Mouse (Mus musculus): ENCODE data around the gene Stt3b. TPM values are rescaled to one million over a fixed set of nuclear protein-coding genes. Genes with fewer than 3 reads are reported as not detected.

Stt3b gene
- total RNA-seq (2021): 10 to 100 TPM; 56.6 to 61.0 TPM
- long read RNA-seq, experiment 1, full-length matches to known transcripts: 55 of 69 reads
- long read RNA-seq, experiment 1, partial matches to known transcripts: 6 of 69 reads
- long read RNA-seq, experiment 1, other reads (novel, unspliced or antisense): 8 of 69 reads
- long read RNA-seq, experiment 2, full-length matches to known transcripts: 67 of 77 reads
- long read RNA-seq, experiment 2, partial matches to known transcripts: 5 of 77 reads
- long read RNA-seq, experiment 2, other reads (novel, unspliced or antisense): 5 of 77 reads

DNA sequence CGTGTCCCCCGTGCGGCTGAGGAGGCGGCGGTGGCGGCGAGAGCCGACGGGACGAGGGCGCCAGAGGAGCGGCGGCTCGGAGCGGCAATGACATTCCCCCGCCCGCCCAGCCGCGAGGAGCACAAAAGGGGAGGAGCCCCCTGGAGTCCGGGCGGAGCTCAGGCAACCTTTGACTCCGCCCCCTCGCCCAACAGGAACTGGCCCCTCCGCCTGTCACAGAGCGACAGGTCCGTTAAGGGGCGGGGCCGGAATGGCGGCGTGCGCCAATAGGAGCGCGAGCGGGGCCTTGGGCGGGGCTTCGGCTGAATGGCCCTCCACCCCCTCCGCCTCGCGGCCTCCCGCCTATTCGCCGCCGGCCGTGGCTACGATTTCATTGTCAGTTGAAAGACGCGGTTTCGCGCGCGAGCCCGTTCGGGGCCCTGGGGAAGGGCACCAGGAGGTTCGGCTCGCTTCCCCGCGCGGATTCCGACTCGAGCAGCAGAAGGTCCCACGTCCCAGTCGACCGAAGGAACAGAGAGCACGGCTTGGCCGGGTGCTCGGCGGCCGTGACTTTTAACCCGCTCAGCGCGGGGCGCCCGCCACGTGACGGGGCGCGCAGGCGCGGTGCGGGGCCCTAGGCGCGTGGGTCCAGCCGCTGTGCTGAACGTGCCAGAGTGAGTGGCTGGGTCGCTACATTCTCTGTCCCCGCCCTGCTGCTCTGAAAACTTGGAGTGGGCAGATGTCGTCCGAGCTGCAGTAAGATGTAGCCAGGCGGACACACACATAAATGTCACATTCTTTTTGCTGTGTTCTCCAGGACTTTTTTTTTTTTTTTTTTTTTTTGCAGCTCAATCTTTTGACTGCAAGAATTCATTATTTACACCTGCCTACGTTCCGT lies at the start of gene Stt3b:
TSS of gene Stt3b (minus strand) at position 76 of the 877 bp plus-strand sequence.
- peak; percentile 100 for DNase-seq
- intact Hi-C loops (cut with DNase I; ENCODE audit: low total_unique reads): no loop called here

DNA sequence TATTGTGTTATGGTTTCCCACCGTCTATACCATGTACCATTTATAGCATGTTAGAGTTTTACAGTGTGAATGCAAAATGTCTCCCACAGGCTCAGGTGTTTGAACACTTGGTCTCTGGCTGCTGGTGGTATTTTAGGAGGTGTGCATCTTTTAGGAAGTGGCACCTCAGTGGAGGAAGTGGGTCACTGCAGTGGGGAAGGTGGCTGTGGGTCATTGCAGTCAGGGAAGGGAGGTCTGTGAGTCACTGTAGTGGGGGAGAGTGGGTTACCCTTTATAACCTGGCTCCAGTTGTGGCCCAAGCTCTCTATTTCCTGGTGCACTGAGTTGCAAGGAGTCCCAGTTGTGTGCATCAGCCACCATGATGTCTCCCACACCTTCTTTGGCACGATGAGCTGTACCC lies 48.2 kb upstream of the Stt3b start:
- no peak for DNase-seq
- intact Hi-C loops (cut with DNase I; ENCODE audit: low total_unique reads): no loop called here

DNA sequence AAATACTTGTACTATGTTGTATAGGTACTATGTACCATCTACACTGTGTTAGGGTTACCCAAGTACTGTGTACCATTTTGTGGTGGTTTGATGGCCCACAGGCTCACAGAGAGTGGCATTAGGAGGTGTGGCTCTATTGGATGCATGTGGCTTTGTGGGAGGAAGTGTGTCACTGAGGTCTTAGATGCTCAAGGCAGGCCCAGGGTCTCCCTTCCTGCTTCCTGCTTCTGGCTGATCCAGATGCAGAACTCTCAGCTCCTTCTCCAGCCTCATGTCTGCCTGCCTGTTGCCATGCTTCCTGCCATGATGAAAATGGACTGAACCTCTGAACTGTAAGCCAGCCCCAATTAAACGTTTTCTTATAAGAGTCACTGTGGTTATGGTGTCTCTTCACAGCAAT lies 47.8 kb upstream of the Stt3b start:
- intact Hi-C loops (cut with DNase I; ENCODE audit: low total_unique reads): no loop called here
- DNase-seq: no peak

DNA sequence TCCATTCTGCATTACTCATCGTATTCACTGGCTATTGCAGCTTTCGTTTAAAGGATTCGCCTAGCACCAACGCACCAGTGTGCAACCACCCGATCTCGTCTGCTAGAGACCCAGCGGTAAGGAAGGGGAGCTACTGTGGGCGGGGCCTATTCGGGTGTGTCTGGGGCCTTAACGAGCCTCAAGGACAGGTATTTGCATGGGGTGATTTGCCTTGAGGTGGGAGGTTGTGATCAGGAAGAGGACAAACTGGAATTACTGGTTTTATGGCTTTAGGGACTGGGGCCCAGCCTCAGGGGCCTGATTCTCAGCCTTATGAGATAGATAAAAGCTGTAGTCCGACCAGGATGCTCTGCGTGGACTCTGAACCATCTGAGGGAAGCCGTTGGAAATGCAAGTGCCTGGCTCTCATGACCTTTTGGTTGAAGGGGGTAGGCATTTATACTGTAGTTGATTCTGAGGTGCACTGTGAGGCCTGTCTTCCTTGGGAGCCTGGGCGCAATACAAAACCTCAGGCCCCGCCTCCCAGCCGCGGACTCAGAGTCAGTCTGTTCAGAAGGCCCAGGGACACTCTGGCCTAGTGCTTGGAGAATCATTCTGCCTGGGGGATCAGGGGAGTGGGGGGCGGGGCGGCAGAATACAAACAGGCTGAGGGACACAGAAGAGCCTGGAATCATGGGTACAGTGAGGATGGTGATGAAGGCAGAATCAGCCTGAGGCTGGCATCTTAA lies 46.7 kb upstream of the Stt3b start:
- DNase-seq: no peak
- intact Hi-C loops (cut with DNase I; ENCODE audit: low total_unique reads): no loop called here

DNA sequence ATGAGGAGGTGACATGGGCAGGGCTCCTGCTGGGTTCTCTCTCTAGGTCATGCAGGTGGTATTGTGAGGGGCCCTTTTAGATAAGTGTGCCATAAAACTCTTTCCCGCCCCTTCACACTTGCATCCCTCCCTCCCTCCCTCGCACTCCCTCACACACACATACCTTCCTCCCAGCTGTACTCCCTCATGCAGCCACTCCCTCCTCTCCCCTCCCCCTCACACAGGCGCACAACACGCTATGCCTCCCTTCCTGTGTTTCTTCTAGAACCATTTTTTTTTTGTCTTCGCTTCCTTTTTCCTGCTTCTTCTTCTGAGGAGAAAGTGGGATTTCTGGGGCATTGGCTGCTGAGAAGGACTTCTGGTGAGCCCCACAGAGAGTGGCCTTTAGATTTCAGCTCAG lies 45.8 kb upstream of the Stt3b start:
- intact Hi-C loops (cut with DNase I; ENCODE audit: low total_unique reads): no loop called here

DNA sequence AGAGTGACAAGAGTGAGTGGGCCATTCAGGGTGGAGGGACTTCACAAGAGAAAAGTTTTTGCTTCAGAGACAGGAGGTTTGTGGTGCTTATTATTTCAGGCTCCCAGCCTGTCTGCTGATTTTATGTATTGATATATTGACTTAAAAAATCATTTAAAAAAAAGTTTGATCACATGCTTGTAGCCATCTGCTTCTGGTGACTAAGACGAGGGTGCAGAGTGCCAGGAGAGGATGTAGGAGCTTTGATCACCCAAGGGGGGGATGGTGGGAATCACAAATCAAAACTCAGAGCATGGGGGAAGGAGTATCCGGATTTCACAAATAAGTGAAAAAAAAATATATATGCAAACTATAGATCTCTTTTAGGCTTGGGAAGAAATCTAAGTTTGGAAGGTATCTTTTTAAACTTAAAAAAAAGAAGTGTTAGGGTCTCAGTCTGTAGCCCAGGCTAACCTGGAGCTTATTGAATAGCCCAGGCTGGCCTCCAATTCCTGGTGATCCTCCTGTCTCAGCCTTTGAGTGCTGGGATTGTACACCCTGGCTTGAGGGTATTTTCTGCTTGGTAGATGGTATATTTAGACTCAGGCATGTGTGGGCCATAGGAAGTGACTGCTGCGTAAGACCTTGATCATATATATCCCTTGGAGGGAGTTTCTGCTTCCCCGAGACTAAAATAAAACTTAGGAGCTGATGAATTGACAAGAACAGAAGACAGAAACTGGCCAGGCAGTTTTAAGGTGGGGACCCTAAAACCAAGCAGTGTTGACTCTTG lies 39.7 kb upstream of the Stt3b start:
- no peak for DNase-seq
- intact Hi-C loops (cut with DNase I; ENCODE audit: low total_unique reads): no loop called here

More for the DNA sequence above, 45.8 kb upstream of the Stt3b start:
- no peak for DNase-seq

DNA sequence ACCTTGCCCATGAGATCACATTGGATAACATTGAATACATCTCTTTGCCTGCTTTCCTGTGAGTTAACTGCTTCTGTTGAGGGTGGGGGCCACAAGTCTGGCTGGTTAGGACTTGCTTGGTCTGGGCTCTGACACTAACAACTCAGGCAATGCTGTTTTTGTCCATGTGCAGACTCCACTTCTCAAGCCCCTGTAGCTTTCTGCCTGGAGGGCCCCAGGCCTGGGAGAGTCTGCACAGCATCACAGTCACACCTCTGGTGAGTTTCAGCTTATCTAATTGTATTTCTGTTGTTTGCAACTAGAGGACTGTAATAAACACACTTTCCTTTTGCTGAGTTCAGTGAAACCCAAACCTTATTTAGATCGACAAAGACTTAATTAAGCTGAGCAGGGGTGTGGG lies 38.9 kb upstream of the Stt3b start:
- intact Hi-C loops (cut with DNase I; ENCODE audit: low total_unique reads): no loop called here
- DNase-seq: no peak

DNA sequence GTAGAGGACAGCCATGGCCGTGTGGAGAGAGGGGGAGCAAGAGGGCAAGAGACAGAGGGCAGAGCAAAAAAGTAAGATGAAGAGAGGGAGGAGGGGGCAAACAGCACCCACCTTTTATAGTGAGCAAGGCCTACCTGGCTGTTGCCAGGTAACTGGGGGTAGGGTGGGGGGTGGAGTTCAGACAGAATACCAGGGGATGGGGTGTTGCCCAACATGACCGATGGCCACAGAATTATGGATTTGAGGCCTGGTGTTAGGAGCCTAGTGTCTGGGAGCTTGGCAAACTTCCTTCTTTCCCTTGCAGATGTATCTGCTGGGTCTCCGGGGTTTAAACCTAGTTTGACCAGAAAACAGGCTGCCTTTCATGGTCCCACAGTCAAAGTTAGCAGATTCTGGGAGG lies 34.7 kb upstream of the Stt3b start:
- intact Hi-C loops (cut with DNase I; ENCODE audit: low total_unique reads): no loop called here
- no peak for DNase-seq

DNA sequence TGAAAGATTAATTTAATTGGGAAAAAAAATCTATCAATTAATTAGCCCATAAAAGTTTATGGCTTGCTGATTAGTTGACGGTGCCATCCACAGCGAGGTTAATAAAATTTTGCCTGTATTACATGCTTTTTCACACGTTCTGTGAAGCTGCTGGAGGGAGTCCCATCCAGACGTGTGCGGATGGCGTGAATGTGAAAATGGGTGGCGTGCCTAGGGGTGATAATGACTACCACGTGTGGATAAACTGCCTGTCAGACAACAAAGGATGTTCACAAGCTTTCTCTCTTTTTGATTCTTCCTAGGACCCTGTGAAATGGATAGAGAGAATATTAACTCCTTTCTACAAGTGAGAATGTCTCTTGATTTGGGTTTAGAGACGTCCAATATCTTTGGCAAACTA lies 31.4 kb upstream of the Stt3b start:
- DNase-seq: no peak
- intact Hi-C loops (cut with DNase I; ENCODE audit: low total_unique reads): no loop called here

DNA sequence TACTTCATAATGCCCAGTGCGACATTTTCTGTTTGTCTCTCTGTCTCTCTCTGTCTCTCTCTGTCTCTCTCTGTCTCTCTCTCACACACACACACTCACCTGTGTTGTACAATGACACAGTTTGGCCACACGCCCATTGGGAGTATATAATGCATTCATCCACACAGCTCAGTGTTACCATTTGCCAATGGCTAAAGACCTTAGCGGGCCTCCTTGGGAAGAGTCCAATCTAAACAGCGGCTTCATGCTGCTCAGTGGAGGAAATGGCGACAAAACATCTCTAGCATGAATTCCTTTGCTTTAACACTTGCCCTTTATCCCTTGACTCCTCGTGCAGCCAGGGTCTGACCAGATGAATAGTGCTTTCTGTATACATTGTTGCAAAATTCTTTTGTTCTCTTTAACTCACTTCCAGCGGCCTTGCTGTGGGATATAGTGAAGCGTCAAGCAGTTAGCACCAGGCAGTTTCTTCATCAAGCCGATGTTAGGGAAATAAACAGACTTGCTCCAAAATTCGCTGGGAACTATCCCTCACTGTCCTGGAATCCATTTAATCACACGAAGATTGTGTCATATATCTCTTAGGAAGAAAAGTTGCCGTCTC lies 30.1 kb upstream of the Stt3b start:
- no peak for DNase-seq

DNA sequence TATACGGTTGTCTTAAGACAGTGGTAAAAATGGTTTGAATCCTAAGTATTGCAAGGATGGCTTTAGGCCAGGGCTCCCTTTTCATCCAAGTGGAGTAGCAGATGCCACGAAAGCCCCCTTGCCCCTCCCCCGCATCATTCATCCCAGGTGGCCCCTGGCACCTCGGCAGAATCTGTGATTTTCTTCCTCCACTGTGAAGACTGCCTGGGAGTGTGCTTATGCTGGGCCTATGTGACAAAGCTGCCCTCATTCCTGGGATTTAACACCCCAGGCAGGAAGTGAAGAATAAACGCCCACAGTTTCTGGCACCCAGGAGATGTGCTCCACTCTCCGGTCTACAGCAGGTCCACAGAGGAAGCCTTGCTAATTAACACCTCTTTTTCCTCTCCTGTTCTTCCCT lies 28.6 kb upstream of the Stt3b start:
- intact Hi-C loops (cut with DNase I; ENCODE audit: low total_unique reads): no loop called here
- DNase-seq: no peak

More for the DNA sequence above, 30.1 kb upstream of the Stt3b start:
- intact Hi-C loops (cut with DNase I; ENCODE audit: low total_unique reads): no loop called here

DNA sequence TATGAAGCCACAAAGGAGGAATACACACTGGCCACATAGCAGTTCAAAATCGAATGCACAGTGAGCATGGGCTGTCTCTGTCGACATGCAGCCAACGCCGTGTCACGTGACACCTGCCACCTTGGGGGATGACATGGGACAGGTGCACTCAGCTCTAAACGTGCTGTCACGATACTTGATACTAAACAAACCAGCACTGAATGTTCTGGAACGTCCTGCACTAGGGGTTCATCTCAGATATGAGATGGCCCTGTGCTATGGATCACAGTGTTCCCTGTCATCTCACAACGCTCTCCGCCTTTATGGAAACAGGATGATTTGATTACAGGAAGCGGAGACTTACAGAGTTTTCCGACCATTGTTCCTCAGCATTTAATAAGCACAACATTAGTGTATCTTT lies 22.8 kb upstream of the Stt3b start:
- intact Hi-C loops (cut with DNase I; ENCODE audit: low total_unique reads): no loop called here
- DNase-seq: peak; percentile 18

DNA sequence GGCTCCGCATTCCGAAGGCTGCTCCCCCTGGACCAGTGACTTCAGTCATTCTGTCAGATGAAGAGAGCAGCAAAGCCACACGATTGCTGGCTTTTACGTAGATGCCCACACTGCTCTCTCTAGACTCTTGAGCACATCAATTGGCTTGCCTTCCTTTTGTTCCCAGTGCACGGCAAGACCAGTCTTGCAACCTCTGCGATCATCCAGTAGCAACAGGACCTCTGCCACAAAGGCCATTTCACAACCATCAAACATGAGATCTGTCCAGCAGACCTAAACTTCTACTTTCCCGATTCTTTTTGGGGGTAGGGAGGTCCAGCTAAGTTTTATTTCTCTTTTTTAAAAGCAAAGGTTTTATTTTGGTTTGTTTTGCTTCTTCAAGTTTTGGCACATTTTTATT lies 22.1 kb upstream of the Stt3b start:
- intact Hi-C loops (cut with DNase I; ENCODE audit: low total_unique reads): no loop called here
- DNase-seq: no peak

DNA sequence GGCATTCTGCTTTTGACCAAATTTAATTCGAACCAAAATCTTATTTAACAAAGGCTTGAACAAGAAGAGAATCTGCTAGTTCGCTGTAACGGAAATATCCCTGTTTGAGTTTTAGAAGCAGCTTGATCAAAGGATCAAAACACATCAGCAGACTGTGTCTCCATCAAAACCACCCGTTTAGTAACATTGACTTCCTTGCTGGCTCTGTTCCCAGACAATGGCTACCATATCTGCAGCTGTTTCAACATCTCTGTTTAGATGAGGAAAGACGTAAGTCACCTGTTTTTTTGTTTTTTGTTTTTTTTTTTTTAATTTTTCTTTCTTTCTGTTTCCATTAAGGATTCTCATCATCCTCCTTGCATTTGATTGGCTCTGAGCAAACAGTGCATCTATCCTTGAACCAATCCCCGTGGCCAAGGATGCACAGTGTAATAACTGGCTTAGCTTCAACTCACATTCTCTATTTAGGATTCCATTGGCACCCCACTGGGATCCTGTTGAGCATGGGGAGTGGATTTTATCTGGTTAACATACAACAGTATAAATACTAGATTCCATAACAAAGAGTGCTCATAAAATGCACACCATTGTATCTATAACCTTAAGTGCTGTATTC lies 20.7 kb upstream of the Stt3b start:
- no peak for DNase-seq
- intact Hi-C loops (cut with DNase I; ENCODE audit: low total_unique reads): no loop called here

DNA sequence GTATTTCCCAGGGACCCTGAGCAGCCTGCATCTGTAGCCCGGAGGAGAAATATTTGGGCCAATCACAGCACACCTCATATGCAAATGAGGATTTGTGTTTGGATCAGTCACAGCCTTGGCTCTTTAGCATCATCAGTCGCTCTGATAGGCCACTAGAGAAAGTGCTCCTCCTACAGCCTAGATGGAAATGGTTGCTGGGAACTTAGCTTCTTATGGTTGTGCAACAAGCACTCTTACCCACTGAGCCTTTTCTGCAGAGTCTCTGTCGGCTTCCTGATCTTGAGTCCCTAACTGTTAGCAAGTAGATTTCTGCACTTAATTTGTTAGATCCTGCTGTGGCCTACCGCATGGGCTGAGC lies 16.3 kb upstream of the Stt3b start:
- no peak for DNase-seq
- intact Hi-C loops (cut with DNase I; ENCODE audit: low total_unique reads): no loop called here

DNA sequence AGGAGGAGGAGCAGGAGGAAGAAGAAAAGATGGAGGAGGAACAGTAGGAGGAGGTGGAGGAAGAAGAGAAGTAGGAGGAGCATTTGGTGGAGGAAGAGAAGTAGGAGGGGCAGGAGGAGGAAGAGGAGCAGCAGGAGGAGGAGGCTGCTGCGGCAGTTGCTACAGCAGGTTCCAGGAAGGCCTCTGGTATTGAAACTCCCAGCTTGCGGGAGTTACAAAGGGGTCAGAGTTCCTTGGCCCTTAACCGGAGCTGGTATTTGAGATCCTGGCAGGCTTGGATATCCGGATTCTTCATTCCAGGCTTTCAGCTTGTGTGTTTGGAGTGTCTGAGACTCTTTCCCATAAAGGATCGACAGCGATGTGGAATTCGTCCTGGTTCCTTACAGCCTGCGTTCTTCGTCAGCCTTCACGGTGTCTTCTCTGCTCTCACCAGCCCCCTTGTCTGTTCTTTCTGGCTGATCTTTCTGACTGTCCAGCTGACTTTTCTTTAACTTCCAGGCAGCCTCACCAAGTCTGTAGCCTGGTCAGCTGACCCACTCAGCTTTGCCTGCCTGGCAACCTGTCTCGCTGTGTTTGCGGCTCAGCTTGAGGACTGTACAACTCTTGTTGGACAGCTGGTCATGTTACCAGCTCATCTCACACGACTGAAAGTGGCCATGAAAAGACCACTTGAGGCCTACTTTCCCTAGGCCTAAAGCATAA lies 15.8 kb upstream of the Stt3b start:
- DNase-seq: no peak
- intact Hi-C loops (cut with DNase I; ENCODE audit: low total_unique reads): no loop called here

DNA sequence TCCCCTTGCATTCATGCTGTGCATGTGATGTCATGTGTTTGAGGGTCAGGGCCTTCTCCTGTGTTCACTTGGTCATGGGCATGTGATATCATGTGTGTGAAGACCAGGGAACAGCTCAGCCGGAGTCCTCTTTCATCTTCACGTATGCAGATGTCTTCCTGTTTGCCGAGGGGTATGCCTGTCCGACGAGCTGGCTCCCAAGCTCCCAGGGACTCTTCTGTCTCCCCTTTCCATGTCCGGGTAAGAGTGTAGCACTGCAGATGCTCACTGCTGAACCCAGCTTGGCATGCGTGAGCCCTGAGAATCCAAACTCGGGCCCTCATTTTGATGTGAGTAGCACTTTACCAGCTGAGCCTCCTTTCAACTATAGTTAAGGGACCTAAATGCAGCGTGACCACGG lies 13.4 kb upstream of the Stt3b start:
- intact Hi-C loops (cut with DNase I; ENCODE audit: low total_unique reads): no loop called here
- no peak for DNase-seq

DNA sequence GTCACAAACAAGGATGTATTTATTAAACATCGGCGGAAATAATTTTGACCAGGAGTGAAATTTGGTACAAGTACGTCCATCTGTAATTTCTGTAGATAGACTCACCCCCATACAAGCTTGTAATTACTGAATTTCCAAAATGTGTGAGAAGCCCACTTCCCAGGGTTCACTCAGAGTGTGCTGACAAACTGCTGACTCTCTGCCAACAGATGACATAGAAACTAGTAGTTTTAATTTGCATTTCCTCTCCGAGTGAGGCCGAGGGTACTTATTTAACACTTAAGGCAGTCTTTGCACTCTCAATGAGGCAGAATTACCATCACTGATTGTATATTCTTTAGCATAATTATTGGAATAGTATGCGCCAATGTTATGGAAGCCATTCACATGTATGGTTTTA lies 12.2 kb upstream of the Stt3b start:
- no peak for DNase-seq
- intact Hi-C loops (cut with DNase I; ENCODE audit: low total_unique reads): no loop called here
